Mouse (Mus musculus): Measurements from ENCODE around the gene Lrrc51. TPM values are rescaled to one million over a fixed set of nuclear protein-coding genes. Genes with fewer than 3 reads are reported as not detected.

Gene Lrrc51
- total and polyA plus RNA-seq, 3 experiments: 13.6 to 30.8 TPM; not detected in 1

- no peak for TF ChIP-seq UBTF (IDR thresholded peaks at IDR 0.05; ENCODE audit: borderline replicate concordance, insufficient read depth, low read depth, low read length)
- no peak for TF ChIP-seq JUND (IDR thresholded peaks at IDR 0.05; ENCODE audit: low read depth, low read length)
- no peak for TF ChIP-seq ZMIZ1 (IDR thresholded peaks at IDR 0.05; ENCODE audit: low read depth, low read length)
- TF ChIP-seq CTCF (IDR thresholded peaks at IDR 0.05 in 2 of 3, conservative IDR thresholded peaks at IDR 0.05 in 1 of 3; ENCODE audit: control insufficient read depth in 1 of 3, insufficient read depth in 1 of 3, low read depth in 2 of 3, low read length in 3 of 3, poor library complexity in 1 of 3, severe bottlenecking in 1 of 3): peak; percentile 58 to 76 (median 69)
- TF ChIP-seq RCOR1 (IDR thresholded peaks at IDR 0.05; ENCODE audit: low read depth, low read length): no peak
- no peak for TF ChIP-seq EP300 (IDR thresholded peaks at IDR 0.05; ENCODE audit: low read depth in 1 of 2, low read length in 2 of 2)
- TF ChIP-seq TBP (IDR thresholded peaks at IDR 0.05; ENCODE audit: low read depth, low read length): no peak
- no peak for TF ChIP-seq TAL1 (IDR thresholded peaks at IDR 0.05; ENCODE audit: low read length)
- TF ChIP-seq NELFE (IDR thresholded peaks at IDR 0.05; ENCODE audit: low read depth, low read length): no peak
- no peak for TF ChIP-seq MYB (IDR thresholded peaks at IDR 0.05; ENCODE audit: low read depth, low read length)
- TF ChIP-seq ZNF384 (IDR thresholded peaks at IDR 0.05; ENCODE audit: low read depth, low read length): no peak
- TF ChIP-seq RAD21 (IDR thresholded peaks at IDR 0.05; ENCODE audit: low read depth, low read length): peak; percentile 55
- TF ChIP-seq MXI1 (IDR thresholded peaks at IDR 0.05; ENCODE audit: low read depth, low read length): no peak
- TF ChIP-seq ZC3H11A (IDR thresholded peaks at IDR 0.05; ENCODE audit: low read depth, low read length): peak; percentile 57
- TF ChIP-seq SMC3 (IDR thresholded peaks at IDR 0.05; ENCODE audit: low read depth, low read length): peak; percentile 81
- no peak for TF ChIP-seq MAX (IDR thresholded peaks at IDR 0.05; ENCODE audit: low read length)
- no peak for TF ChIP-seq MEF2A (IDR thresholded peaks at IDR 0.05; ENCODE audit: extremely low read depth, insufficient replicate concordance, low read depth, low read length, poor library complexity, severe bottlenecking)
- no peak overlapping the region for H3K9ac ChIP-seq (ENCODE audit: control insufficient read depth, low read depth, low read length, poor library complexity, severe bottlenecking)
- H3K79me2 ChIP-seq (ENCODE audit: control insufficient read depth, insufficient read depth, low read length, poor library complexity): no peaks in the 10 kb centered on the region
- peaks cover 0 to 5% of the 10 kb centered on the region in 2 experiments; a peak in 2 of 4 replicates for H3K36me3 ChIP-seq (ENCODE audit: control insufficient read depth in 1 of 2, insufficient read depth in 2 of 2, low read length in 2 of 2)
- H3K9me3 ChIP-seq (replicated peaks; ENCODE audit: insufficient read depth, low read length): no peaks in the 10 kb centered on the region
- peak; percentile 65 for DNase-seq (ENCODE audit: low read depth, low spot score)
- H3K27ac ChIP-seq (ENCODE audit: control insufficient read depth, low read depth, low read length): no peak overlapping the region
- no peaks in the 10 kb centered on the region for H3K4me1 ChIP-seq (ENCODE audit: control insufficient read depth in 1 of 2, insufficient read depth in 2 of 2, low read length in 2 of 2)
- H3K27me3 ChIP-seq (ENCODE audit: control insufficient read depth in 1 of 2, insufficient read depth in 2 of 2, low read length in 2 of 2): no peaks in the 10 kb centered on the region
- H3K4me3 ChIP-seq (ENCODE audit: control insufficient read depth in 1 of 2, insufficient read depth in 1 of 2, low read depth in 2 of 2, low read length in 2 of 2): no peak overlapping the region
Observed at GRCm38 (mm10) chr7:101918071-101918470, 15.6 kb downstream of the Lrrc51 start.

DNA sequence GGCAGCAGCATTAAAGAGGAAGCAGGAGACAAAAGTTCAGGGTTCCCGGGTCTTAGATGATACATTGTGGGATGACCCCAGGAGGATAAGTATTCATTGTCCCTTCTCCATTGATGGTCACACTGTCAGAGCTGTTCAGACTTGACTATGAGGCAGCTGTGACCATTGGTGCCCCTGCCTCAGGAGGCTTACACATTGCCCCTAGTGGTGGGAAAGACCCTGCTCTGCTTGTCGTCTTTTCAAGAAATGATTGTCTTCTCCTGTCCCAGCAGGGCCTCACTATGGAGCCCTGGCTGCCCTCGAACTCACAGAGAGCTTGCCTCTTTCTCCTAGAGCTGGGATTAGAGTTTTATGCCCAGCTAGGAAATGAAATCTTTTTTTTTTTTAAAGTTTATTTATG is 21.7 kb downstream of the Lrrc51 start:
- peak in 2 of 3 experiments; percentile 29 to 32; a peak in 3 of 6 replicates for TF ChIP-seq CTCF (IDR thresholded peaks at IDR 0.05 in 2 of 3, conservative IDR thresholded peaks at IDR 0.05 in 1 of 3; ENCODE audit: control insufficient read depth in 1 of 3, insufficient read depth in 1 of 3, low read depth in 2 of 3, low read length in 3 of 3, poor library complexity in 1 of 3, severe bottlenecking in 1 of 3)
- TF ChIP-seq RCOR1 (IDR thresholded peaks at IDR 0.05; ENCODE audit: low read depth, low read length): no peak
- Histone ChIP-seq H3K27ac (ENCODE audit: control insufficient read depth, low read depth, low read length) (no peak overlapping the region), H3K36me3 (ENCODE audit: control insufficient read depth in 1 of 2, insufficient read depth in 2 of 2, low read length in 2 of 2) (peaks cover 5 to 6% of the 10 kb centered on the region in 2 experiments), H3K4me3 (ENCODE audit: control insufficient read depth in 1 of 2, insufficient read depth in 1 of 2, low read depth in 2 of 2, low read length in 2 of 2) (no peak overlapping the region), H3K4me1 (ENCODE audit: control insufficient read depth in 1 of 2, insufficient read depth in 2 of 2, low read length in 2 of 2) (peaks cover 6 to 13% of the 10 kb centered on the region in 2 experiments), H3K27me3 (ENCODE audit: control insufficient read depth in 1 of 2, insufficient read depth in 2 of 2, low read length in 2 of 2) (no peaks in the 10 kb centered on the region), H3K79me2 (ENCODE audit: control insufficient read depth, insufficient read depth, low read length, poor library complexity) (peaks cover 6% of the 10 kb centered on the region), H3K9me3 (replicated peaks; ENCODE audit: insufficient read depth, low read length) (no peaks in the 10 kb centered on the region), H3K9ac (ENCODE audit: control insufficient read depth, low read depth, low read length, poor library complexity, severe bottlenecking) (no peak overlapping the region)
- DNase-seq (ENCODE audit: low read depth, low spot score): no peak
